Mouse (Mus musculus): ENCODE results near the gene Olfr1411. TPM values are rescaled to one million over a fixed set of nuclear protein-coding genes. Genes with fewer than 3 reads are reported as not detected.

The Olfr1411 gene
- polyA plus RNA-seq, 1 experiment from 2014 or later: not detected

DNA sequence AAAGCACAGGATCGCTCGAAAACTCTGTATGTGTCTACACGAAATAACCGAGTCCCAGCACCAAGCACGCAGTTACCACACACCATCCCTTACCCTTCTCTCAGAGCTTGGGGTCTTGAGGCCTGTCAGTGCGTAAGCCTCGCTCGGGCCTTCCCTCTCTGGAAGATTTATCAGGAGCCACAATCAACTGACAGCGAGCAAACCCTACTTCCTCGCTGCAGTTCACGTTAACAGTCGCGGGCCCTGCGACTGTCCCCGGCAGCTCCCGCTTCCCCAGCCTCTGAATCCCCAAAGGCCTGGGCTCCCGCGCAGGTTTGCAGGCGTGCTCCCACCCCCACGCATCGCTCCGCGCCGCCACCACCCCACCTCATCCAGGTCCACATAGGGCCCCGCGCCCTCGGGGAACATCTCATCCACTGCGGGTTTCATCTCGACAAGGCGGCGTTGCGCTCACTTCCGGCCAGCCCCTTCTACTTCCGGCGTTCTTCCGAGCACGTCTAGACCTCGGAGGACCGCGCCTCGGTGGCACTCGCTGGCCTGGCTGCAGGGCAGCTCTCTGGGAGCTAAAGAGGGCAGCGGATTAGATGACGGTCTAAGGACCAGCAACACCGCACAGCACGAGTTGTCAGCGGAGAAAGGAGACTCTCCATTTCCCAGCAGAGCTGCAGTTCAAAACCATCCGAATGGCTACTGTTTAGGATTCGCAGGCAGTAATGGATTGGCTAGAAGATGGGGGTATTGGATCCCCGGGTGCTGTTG lies 47.5 kb downstream of the Olfr1411 start, which contains the start of gene Cops9:
Gene Cops9 (minus strand): TSS at position 472 of the 759 bp plus-strand sequence.
- H3K4me1 ChIP-seq (replicated peaks): peaks cover 33% of the 10 kb centered on the region

DNA sequence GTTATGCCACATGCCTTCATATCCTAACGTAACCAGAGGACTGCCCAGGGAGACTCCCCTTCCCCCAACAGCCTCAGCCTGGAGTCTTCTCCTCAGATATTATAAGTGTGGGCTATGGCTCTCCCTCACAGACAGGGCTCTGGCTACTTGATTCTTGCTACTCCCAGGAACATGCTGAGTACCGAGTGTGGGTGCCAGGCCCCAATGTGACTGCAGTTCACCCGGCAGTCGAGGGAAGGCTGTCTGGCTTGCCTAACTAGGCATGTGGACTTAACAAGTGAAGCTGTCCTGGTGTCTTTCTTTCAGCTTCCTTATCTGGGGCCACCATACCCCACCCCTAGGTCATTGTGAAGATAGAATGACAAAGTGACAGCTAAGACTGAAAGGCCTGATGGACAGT lies 49.5 kb downstream of the Olfr1411 start:
- peaks cover 36% of the 10 kb centered on the region for H3K4me1 ChIP-seq (replicated peaks)
- no peak for ATAC-seq
- H3K4me3 ChIP-seq (replicated peaks): no peak overlapping the region
- peaks cover 6% of the 10 kb centered on the region for H3K36me3 ChIP-seq
- peaks cover 7% of the 10 kb centered on the region; the same call in 1 of the 2 replicates for H3K27me3 ChIP-seq
- H3K27ac ChIP-seq: no peak overlapping the region
- 94% methylated on average over 4 of the region's 4 CpGs for WGBS
- 0 out of 2 replicates have a peak overlapping the region, but pooled peaks have one; percentile 19 for H3K9ac ChIP-seq (replicated peaks)
- H3K4me2 ChIP-seq (replicated peaks): no peak overlapping the region
- H3K9me3 ChIP-seq: no peaks in the 10 kb centered on the region

More for the DNA sequence above, 47.5 kb downstream of the Olfr1411 start, which contains the start of gene Cops9:
- peaks cover 6% of the 10 kb centered on the region; the same call in 1 of the 2 replicates for H3K27me3 ChIP-seq
- H3K36me3 ChIP-seq: peaks cover 26% of the 10 kb centered on the region
- peak within 1 kb of the TSS; percentile 73 for H3K27ac ChIP-seq
- no peaks in the 10 kb centered on the region for H3K9me3 ChIP-seq
- peak within 1 kb of the TSS; percentile 98 for H3K4me2 ChIP-seq (replicated peaks)
- ATAC-seq: peak; percentile 95
- H3K9ac ChIP-seq (replicated peaks): peak within 1 kb of the TSS; percentile 96
- peak within 1 kb of the TSS; percentile 83 for H3K4me3 ChIP-seq (replicated peaks)
- WGBS: 2% methylated on average over 50 of the region's 50 CpGs

- no peaks in the 10 kb centered on the region for H3K9me3 ChIP-seq
- WGBS: 85% methylated on average over 5 of the region's 5 CpGs
- no peak overlapping the region for H3K4me2 ChIP-seq (replicated peaks)
- no peaks in the 10 kb centered on the region for H3K36me3 ChIP-seq
- H3K4me1 ChIP-seq (replicated peaks): peaks cover 26% of the 10 kb centered on the region
- H3K4me3 ChIP-seq (replicated peaks): no peak overlapping the region
- H3K9ac ChIP-seq (replicated peaks): no peak overlapping the region
- ATAC-seq: no peak
- H3K27ac ChIP-seq: no peak overlapping the region
- H3K27me3 ChIP-seq: peaks cover 7% of the 10 kb centered on the region; the same call in 1 of the 2 replicates
These were observed 50.7 kb downstream of the Olfr1411 start for GRCm38 (mm10) chr1:92644916-92645315.

DNA sequence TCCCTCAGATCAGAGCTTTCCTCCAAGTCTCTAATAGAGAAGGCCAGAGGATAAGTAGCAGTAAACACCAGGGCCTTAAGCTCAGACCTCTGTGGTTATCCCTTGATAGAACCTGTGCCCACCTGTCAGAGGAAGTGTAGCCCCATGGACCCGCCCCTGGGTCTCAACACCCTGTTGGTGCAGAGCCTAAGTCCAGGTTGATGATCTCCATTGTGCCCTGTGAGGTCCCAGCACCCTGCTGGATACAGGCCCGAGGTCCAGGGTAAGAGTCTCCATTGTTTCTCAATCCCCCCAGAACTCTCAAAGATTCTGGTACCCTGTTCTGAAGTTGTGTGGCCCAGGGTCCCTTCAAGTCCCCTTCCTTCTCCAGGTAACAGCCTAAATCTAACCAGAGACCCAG lies 51.9 kb downstream of the Olfr1411 start:
- Histone ChIP-seq H3K4me2 (replicated peaks) (no peak overlapping the region), H3K9me3 (no peaks in the 10 kb centered on the region), H3K27ac (no peak overlapping the region), H3K9ac (replicated peaks) (peak overlapping the region; percentile 11; the same call in 1 of the 2 replicates), H3K36me3 (no peaks in the 10 kb centered on the region), H3K4me1 (replicated peaks) (peaks cover 14% of the 10 kb centered on the region), H3K27me3 (peaks cover 7% of the 10 kb centered on the region; the same call in 1 of the 2 replicates), H3K4me3 (replicated peaks) (no peak overlapping the region)
- 59% methylated on average over 2 of the region's 2 CpGs for WGBS
- no peak for ATAC-seq

GRCm38 (mm10) chr1:92646601-92647000 lies 52.4 kb downstream of the Olfr1411 start:
- ATAC-seq: no peak
- H3K4me3 ChIP-seq (replicated peaks): no peak overlapping the region
- no peaks in the 10 kb centered on the region for H3K36me3 ChIP-seq
- H3K9ac ChIP-seq (replicated peaks): peak overlapping the region; percentile 11; the same call in 1 of the 2 replicates
- H3K27me3 ChIP-seq: peaks cover 7% of the 10 kb centered on the region; the same call in 1 of the 2 replicates
- WGBS: 84% methylated on average over 7 of the region's 7 CpGs
- H3K27ac ChIP-seq: no peak overlapping the region
- peaks cover 13% of the 10 kb centered on the region for H3K4me1 ChIP-seq (replicated peaks)
- H3K9me3 ChIP-seq: no peaks in the 10 kb centered on the region
- H3K4me2 ChIP-seq (replicated peaks): no peak overlapping the region

DNA sequence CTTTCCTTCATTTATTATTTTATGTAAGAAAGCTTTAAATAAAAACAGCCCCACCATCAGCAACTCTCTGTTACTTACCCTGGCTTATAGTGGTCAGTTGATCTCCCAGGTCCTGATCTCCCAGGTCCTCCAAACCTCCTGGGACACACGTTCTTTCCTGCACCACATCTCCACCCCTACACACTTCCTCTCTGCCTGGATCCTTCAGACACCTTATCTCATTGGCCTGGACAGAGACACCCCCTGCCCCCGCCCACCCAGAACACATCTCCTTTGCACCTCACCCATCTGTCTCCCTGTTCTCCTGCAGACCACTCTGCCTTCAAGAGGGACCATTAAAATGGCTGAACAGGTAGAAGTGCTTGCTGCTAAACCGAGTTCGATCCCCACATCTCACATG lies 52.8 kb downstream of the Olfr1411 start:
- no peak overlapping the region for H3K4me2 ChIP-seq (replicated peaks)
- peaks cover 7% of the 10 kb centered on the region; the same call in 1 of the 2 replicates for H3K27me3 ChIP-seq
- H3K9ac ChIP-seq (replicated peaks): no peak overlapping the region
- 77% methylated on average over 4 of the region's 4 CpGs for WGBS
- H3K27ac ChIP-seq: no peak overlapping the region
- H3K36me3 ChIP-seq: no peaks in the 10 kb centered on the region
- H3K4me1 ChIP-seq (replicated peaks): peaks cover 12% of the 10 kb centered on the region
- ATAC-seq: no peak
- no peaks in the 10 kb centered on the region for H3K9me3 ChIP-seq
- H3K4me3 ChIP-seq (replicated peaks): no peak overlapping the region

Other genes starting within 250 kb of the Olfr1411 start
- gene Ndufa10, start 120.6 kb upstream of the Olfr1411 start, polyA plus RNA-seq (2015; fragmentation: Nextera tagmentation; extraction: Ambion mirVana): 271 and 284 TPM in 2 replicates
- not detected in 2 replicates for gene Olfr1416, start 109.3 kb upstream of the Olfr1411 start, polyA plus RNA-seq (2015; fragmentation: Nextera tagmentation; extraction: Ambion mirVana)
- gene Olfr1415, start 98.3 kb upstream of the Olfr1411 start, polyA plus RNA-seq (2015; fragmentation: Nextera tagmentation; extraction: Ambion mirVana): not detected in 2 replicates
- not detected in 2 replicates for gene Olfr1414, start 75.8 kb upstream of the Olfr1411 start, polyA plus RNA-seq (2015; fragmentation: Nextera tagmentation; extraction: Ambion mirVana)
- not detected in 2 replicates for gene Olfr1413, start 23.1 kb upstream of the Olfr1411 start, polyA plus RNA-seq (2015; fragmentation: Nextera tagmentation; extraction: Ambion mirVana)
- gene Olfr1412, start 8.6 kb upstream of the Olfr1411 start, polyA plus RNA-seq (2015; fragmentation: Nextera tagmentation; extraction: Ambion mirVana): not detected in 2 replicates
- not detected in 2 replicates for gene Olfr1410, start 11.4 kb downstream of the Olfr1411 start, polyA plus RNA-seq (2015; fragmentation: Nextera tagmentation; extraction: Ambion mirVana)
- 0.08 TPM in 1 of 2 replicates, not detected in the other for gene Olfr12, start 23.4 kb downstream of the Olfr1411 start, polyA plus RNA-seq (2015; fragmentation: Nextera tagmentation; extraction: Ambion mirVana)
- 576 and 596 TPM in 2 replicates for gene Cops9, start 47.6 kb downstream of the Olfr1411 start, polyA plus RNA-seq (2015; fragmentation: Nextera tagmentation; extraction: Ambion mirVana)
- 0.11 and 0.34 TPM in 2 replicates for gene Otos, start 54.4 kb downstream of the Olfr1411 start, polyA plus RNA-seq (2015; fragmentation: Nextera tagmentation; extraction: Ambion mirVana)
- 55.8 and 67.7 TPM in 2 replicates for gene Gpc1, start 237.2 kb downstream of the Olfr1411 start, polyA plus RNA-seq (2015; fragmentation: Nextera tagmentation; extraction: Ambion mirVana)